Comparison of ENCODE assay signal across 38 mouse cellular contexts in the genomic region with DNA sequence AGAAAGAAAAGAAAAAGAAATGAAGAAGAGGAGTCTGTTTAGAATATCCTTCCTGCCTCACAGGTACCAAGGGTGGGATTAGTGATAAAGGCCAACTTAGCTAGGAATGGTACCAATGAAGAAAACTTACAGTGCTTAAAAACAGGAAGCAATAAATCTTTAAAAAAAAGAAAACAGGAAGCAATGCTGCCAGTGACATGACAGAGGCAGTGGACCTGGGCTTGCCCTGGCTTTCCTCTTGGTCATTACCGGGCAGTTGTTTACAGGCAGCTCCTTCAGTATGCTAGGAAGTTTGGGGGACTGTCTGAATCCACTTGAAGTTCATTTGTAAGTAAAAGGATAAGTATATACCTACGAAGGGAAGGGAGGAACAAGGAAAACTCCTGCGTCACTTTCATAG. TPM values are rescaled to one million over a fixed set of nuclear protein-coding genes. Genes with fewer than 3 reads are reported as not detected.
DNase-seq lines count a peak whose midpoint lies in the region; ATAC-seq and TF ChIP-seq lines count a peak whose summit lies in the region.
"Had no signal": no experiment of that assay in that cellular context is flagged by ENCODE, and none has a peak within 500 bp of the region (broad histone marks: within the 10 kb centered on the region; RNA-seq: fewer than 3 reads in every experiment).

No protein-coding gene starts in this region.

- no peak overlapping the region for H3K9ac ChIP-seq in kidney, embryonic 16.5 days (replicated peaks; ENCODE audit: low read length)
- H3K9ac ChIP-seq: embryonic facial prominence, embryonic 15.5 days; forebrain, embryonic 12.5 days; forebrain, postnatal 0 days; hindbrain, embryonic 12.5 days; intestine, embryonic 15.5 days; limb, embryonic 12.5 days; midbrain, embryonic 15.5 days had no signal

- no peaks in the 10 kb centered on the region for H3K36me3 ChIP-seq in kidney, adult 2 months (ENCODE audit: control insufficient read depth, insufficient read depth, low read length)
- H3K36me3 ChIP-seq in kidney, embryonic 16.5 days (ENCODE audit: insufficient read depth, low read length): peaks cover 64% of the 10 kb centered on the region

- H3K4me2 ChIP-seq in kidney, embryonic 16.5 days (replicated peaks; ENCODE audit: low read depth, low read length): no peak overlapping the region
- H3K4me2 ChIP-seq: embryonic facial prominence, embryonic 15.5 days; forebrain, embryonic 12.5 days; hindbrain, embryonic 12.5 days; intestine, embryonic 15.5 days; limb, embryonic 12.5 days; midbrain, embryonic 15.5 days had no signal

- 61% methylated on average over 3 of the region's 3 CpGs for WGBS in kidney, adult 2 months
- WGBS in kidney, embryonic 16.5 days: 70% methylated on average over 3 of the region's 3 CpGs

- no peaks in the 10 kb centered on the region for H3K9me3 ChIP-seq in kidney, embryonic 16.5 days (ENCODE audit: low read length)
- H3K9me3 ChIP-seq: embryonic facial prominence, embryonic 10.5 days; embryonic facial prominence, embryonic 15.5 days; forebrain, embryonic 12.5 days; hindbrain, embryonic 12.5 days; intestine, embryonic 15.5 days; limb, embryonic 12.5 days; midbrain, embryonic 15.5 days had no signal

- no peaks in the 10 kb centered on the region for H3K4me1 ChIP-seq in kidney, adult 2 months (ENCODE audit: control insufficient read depth, insufficient read depth, low read length)
- no peaks in the 10 kb centered on the region for H3K4me1 ChIP-seq in kidney, embryonic 16.5 days (ENCODE audit: insufficient read depth, low read length)
- H3K4me1 ChIP-seq: embryonic facial prominence, embryonic 10.5 days; embryonic facial prominence, embryonic 15.5 days; forebrain, embryonic 12.5 days; hindbrain, embryonic 12.5 days; intestine, embryonic 15.5 days; limb, embryonic 12.5 days; midbrain, embryonic 15.5 days had no signal

- no peak for ATAC-seq in kidney, embryonic 16.5 days (ENCODE audit: low FRiP score, low TSS enrichment)
- peak; percentile 59 to 71 for ATAC-seq in hematopoietic stem cell, adult 5-6 weeks (replicated peaks in 1 of 2; ENCODE audit: insufficient read depth in 1 of 2, low FRiP score in 2 of 2, low TSS enrichment in 1 of 2, low read depth in 1 of 2, poor library complexity in 2 of 2, severe bottlenecking in 2 of 2)
- ATAC-seq in megakaryocyte, adult 5-6 weeks (ENCODE audit: poor library complexity, severe bottlenecking): peak; percentile 49; the same call in 1 of the 2 replicates
- ATAC-seq: forebrain, postnatal 0 days; hindbrain, postnatal 0 days; intestine, embryonic 15.5 days; lung, postnatal 0 days; midbrain, embryonic 15.5 days had no signal

- no peak overlapping the region for H3K27ac ChIP-seq in kidney, adult 2 months (ENCODE audit: insufficient read depth, low read depth, low read length)
- no peak overlapping the region for H3K27ac ChIP-seq in kidney, embryonic 16.5 days (ENCODE audit: low read length)
- H3K27ac ChIP-seq: embryonic facial prominence, embryonic 10.5 days; embryonic facial prominence, embryonic 15.5 days; forebrain, embryonic 12.5 days; hindbrain, embryonic 12.5 days; hindbrain, postnatal 0 days; intestine, embryonic 15.5 days; limb, embryonic 12.5 days; midbrain, embryonic 15.5 days had no signal

- DNase-seq in kidney, adult 2 months: peak; percentile 63
- peak; percentile 54 for DNase-seq in A20 (ENCODE audit: low read depth, low spot score)
- DNase-seq in ovary, postnatal 10 days (ENCODE audit: low spot score): no peak
- DNase-seq in cerebellum, postnatal 36 days: no peak
- DNase-seq: cerebellum, adult 18-20 months; cerebellum, postnatal 10 days; forebrain, postnatal 0 days; heart, postnatal 14 days; lung, postnatal 4 days; right cerebral cortex, adult 18-20 months; spleen, adult 18-20 months; thymus, postnatal 25 days had no signal

- no peak for TF ChIP-seq CTCF in kidney, adult 2 months (conservative IDR thresholded peaks at IDR 0.05; ENCODE audit: insufficient read depth, insufficient read length, low read depth, low read length)

- no peak for TF ChIP-seq POLR2A in kidney, adult 2 months (IDR thresholded peaks at IDR 0.05; ENCODE audit: low read depth, low read length)

- H3K4me3 ChIP-seq in kidney, adult 2 months (ENCODE audit: insufficient read depth, low read depth, low read length): no peak overlapping the region
- H3K4me3 ChIP-seq in kidney, embryonic 16.5 days (ENCODE audit: low read length): no peak overlapping the region
- H3K4me3 ChIP-seq: embryonic facial prominence, embryonic 10.5 days; embryonic facial prominence, embryonic 15.5 days; forebrain, embryonic 12.5 days; hindbrain, embryonic 12.5 days; intestine, embryonic 15.5 days; limb, embryonic 12.5 days; midbrain, embryonic 15.5 days had no signal

- H3K27me3 ChIP-seq in kidney, adult 2 months (replicated peaks; ENCODE audit: control insufficient read depth, insufficient read depth, low read length): no peaks in the 10 kb centered on the region
- H3K27me3 ChIP-seq in kidney, embryonic 16.5 days (ENCODE audit: insufficient read depth, low read length): no peaks in the 10 kb centered on the region
- H3K27me3 ChIP-seq: embryonic facial prominence, embryonic 15.5 days; forebrain, embryonic 12.5 days; hindbrain, embryonic 12.5 days; intestine, embryonic 15.5 days; limb, embryonic 12.5 days; midbrain, embryonic 15.5 days had no signal

RNA-seq across cellular contexts. Expression of a gene that starts 12.5 kb away (rescaled TPM):
- polyA plus RNA-seq in kidney, adult 2 months (2012; rRNA removed): 0.59 and 0.90 TPM in 2 replicates
- polyA plus RNA-seq in kidney, embryonic 16.5 days (2015; fragmentation: Nextera tagmentation; extraction: Ambion mirVana): 1.1 and 1.2 TPM in 2 replicates
- total RNA-seq in hematopoietic stem cell, adult 5-6 weeks (2017): 0.65 TPM in 1 of 2 replicates, not detected in the other
- total RNA-seq in megakaryocyte, adult 5-6 weeks (2015): not detected in 2 replicates
- total RNA-seq in megakaryocyte, adult 5-6 weeks (2017): 0.11 TPM in 1 of 2 replicates, not detected in the other
- total RNA-seq: gastrocnemius, adult 8-10 months; heart, postnatal 14 days; layer of hippocampus, adult 18-20 months; liver, adult 2 months; neutrophil, adult 5-6 weeks had no signal
- polyA plus RNA-seq: heart, embryonic 14.5 days; liver, embryonic 16.5 days had no signal

RNA-seq across cellular contexts. Expression of a gene that starts 14.0 kb away (rescaled TPM):
- not detected in 2 replicates for polyA plus RNA-seq in kidney, adult 2 months (2012; rRNA removed)
- polyA plus RNA-seq in kidney, embryonic 16.5 days (2015; fragmentation: Nextera tagmentation; extraction: Ambion mirVana): not detected in 2 replicates
- total RNA-seq in hematopoietic stem cell, adult 5-6 weeks (2017): not detected in 2 replicates
- not detected in 2 replicates for total RNA-seq in megakaryocyte, adult 5-6 weeks (2015)
- not detected in 2 replicates for total RNA-seq in megakaryocyte, adult 5-6 weeks (2017)
- total RNA-seq: adrenal gland, adult 18-20 months; adrenal gland, postnatal 36 days; forebrain, postnatal 0 days; gastrocnemius, adult 8-10 months; heart, postnatal 14 days; hindbrain, postnatal 0 days; layer of hippocampus, adult 18-20 months; layer of hippocampus, postnatal 10 days; left cerebral cortex, adult 18-20 months; left cerebral cortex, postnatal 25 days; liver, adult 2 months; neutrophil, adult 5-6 weeks had no signal
- polyA plus RNA-seq: brain, embryonic 14.5 days; embryonic facial prominence, embryonic 10.5 days; embryonic facial prominence, embryonic 15.5 days; forebrain, embryonic 12.5 days; forebrain, postnatal 0 days; heart, embryonic 14.5 days; hindbrain, embryonic 12.5 days; intestine, embryonic 15.5 days; limb, embryonic 12.5 days; liver, adult 2 months; liver, embryonic 16.5 days; midbrain, embryonic 15.5 days; neural tube, embryonic 11.5 days; stomach, embryonic 16.5 days had no signal

RNA-seq across cellular contexts. Expression of a gene that starts 44.4 kb away (rescaled TPM):
- 1.7 and 2.0 TPM in 2 replicates for polyA plus RNA-seq in kidney, adult 2 months (2012; rRNA removed)
- 30.3 and 32.1 TPM in 2 replicates for polyA plus RNA-seq in kidney, embryonic 16.5 days (2015; fragmentation: Nextera tagmentation; extraction: Ambion mirVana)
- total RNA-seq in hematopoietic stem cell, adult 5-6 weeks (2017): 44.5 and 54.7 TPM in 2 replicates
- 32.1 and 44.4 TPM in 2 replicates for total RNA-seq in megakaryocyte, adult 5-6 weeks (2015)
- total RNA-seq in megakaryocyte, adult 5-6 weeks (2017): 21.7 and 23.2 TPM in 2 replicates

RNA-seq across cellular contexts. Expression of a gene that starts 44.5 kb away (rescaled TPM):
- polyA plus RNA-seq in kidney, adult 2 months (2012; rRNA removed): 73.1 and 83.7 TPM in 2 replicates
- 25.1 and 27.3 TPM in 2 replicates for polyA plus RNA-seq in kidney, embryonic 16.5 days (2015; fragmentation: Nextera tagmentation; extraction: Ambion mirVana)
- total RNA-seq in hematopoietic stem cell, adult 5-6 weeks (2017): 1.9 and 13.2 TPM in 2 replicates
- total RNA-seq in megakaryocyte, adult 5-6 weeks (2015): 3.0 and 5.2 TPM in 2 replicates
- 5.0 and 8.6 TPM in 2 replicates for total RNA-seq in megakaryocyte, adult 5-6 weeks (2017)

Comparison
In these comparisons a context has a peak if more than half of its experiments do, and no peak if none do; other contexts are left out.
1. DNase-seq: peak in kidney, adult 2 months (single experiment) and A20 (single experiment); none in ovary, postnatal 10 days (single experiment) and cerebellum, postnatal 36 days (0 of 2).